14 mouse cellular contexts compared by ENCODE assay signal in genomic region chr7:68408611-68409010, GRCm38 (mm10).
DNase-seq lines count a peak whose midpoint lies in the region; ATAC-seq and TF ChIP-seq lines count a peak whose summit lies in the region.
"Had no signal": no experiment of that assay in that cellular context is flagged by ENCODE, and none has a peak within 500 bp of the region (broad histone marks: within the 10 kb centered on the region; RNA-seq: fewer than 3 reads in every experiment).

No protein-coding gene starts in this region.

- no peak overlapping the region for H3K4me2 ChIP-seq in forebrain, embryonic 14.5 days (ENCODE audit: low read length)
- H3K4me2 ChIP-seq in forebrain, postnatal 0 days (ENCODE audit: low read depth): no peak overlapping the region
- no peak overlapping the region for H3K4me2 ChIP-seq in kidney, embryonic 14.5 days (replicated peaks; ENCODE audit: low read depth, low read length)
- H3K4me2 ChIP-seq: hindbrain, embryonic 13.5 days; liver, embryonic 15.5 days; neural tube, embryonic 13.5 days had no signal

- no peaks in the 10 kb centered on the region for H3K9me3 ChIP-seq in forebrain, embryonic 14.5 days (replicated peaks; ENCODE audit: control insufficient read depth, low read length)
- no peaks in the 10 kb centered on the region for H3K9me3 ChIP-seq in forebrain, postnatal 0 days (ENCODE audit: low read length)
- no peaks in the 10 kb centered on the region for H3K9me3 ChIP-seq in kidney, embryonic 14.5 days (ENCODE audit: control insufficient read depth, low read length)
- H3K9me3 ChIP-seq: hindbrain, embryonic 13.5 days; liver, embryonic 15.5 days; neural tube, embryonic 13.5 days had no signal

- TF ChIP-seq CTCF in forebrain, postnatal 0 days (IDR thresholded peaks at IDR 0.05; ENCODE audit: low read depth): no peak
- no peak for TF ChIP-seq CTCF in lung, adult 2 months (IDR thresholded peaks at IDR 0.05; ENCODE audit: insufficient read depth, low read length)

- no peak overlapping the region for H3K4me3 ChIP-seq in forebrain, embryonic 14.5 days (ENCODE audit: low read depth, low read length)
- no peak overlapping the region for H3K4me3 ChIP-seq in forebrain, postnatal 0 days (ENCODE audit: low read depth, low read length)
- H3K4me3 ChIP-seq in lung, adult 2 months (replicated peaks; ENCODE audit: extremely low read depth, low read depth, low read length): no peak overlapping the region
- no peak overlapping the region for H3K4me3 ChIP-seq in kidney, embryonic 14.5 days (ENCODE audit: low read length)
- H3K4me3 ChIP-seq: hindbrain, embryonic 13.5 days; liver, embryonic 15.5 days; neural tube, embryonic 13.5 days had no signal

- TF ChIP-seq POLR2A in lung, adult 2 months (IDR thresholded peaks at IDR 0.05; ENCODE audit: borderline replicate concordance, extremely low read depth, low read depth, low read length): no peak

- ATAC-seq in forebrain, embryonic 14.5 days: no peak
- ATAC-seq in forebrain, postnatal 0 days: no peak
- ATAC-seq in kidney, embryonic 14.5 days (ENCODE audit: low FRiP score, low TSS enrichment): no peak

- H3K27ac ChIP-seq in forebrain, embryonic 14.5 days (ENCODE audit: low read depth, low read length): no peak overlapping the region
- no peak overlapping the region for H3K27ac ChIP-seq in forebrain, postnatal 0 days (ENCODE audit: low read depth, low read length)
- H3K27ac ChIP-seq in kidney, embryonic 14.5 days (ENCODE audit: low read depth, low read length): no peak overlapping the region
- H3K27ac ChIP-seq: hindbrain, embryonic 13.5 days; liver, embryonic 15.5 days; neural tube, embryonic 13.5 days had no signal

- no peak overlapping the region for H3K9ac ChIP-seq in forebrain, embryonic 14.5 days (ENCODE audit: low read length)
- no peak overlapping the region for H3K9ac ChIP-seq in forebrain, postnatal 0 days
- no peak overlapping the region for H3K9ac ChIP-seq in kidney, embryonic 14.5 days (ENCODE audit: low read depth, low read length)
- H3K9ac ChIP-seq: hindbrain, embryonic 13.5 days; liver, embryonic 15.5 days; neural tube, embryonic 13.5 days had no signal

- no peaks in the 10 kb centered on the region for H3K4me1 ChIP-seq in forebrain, embryonic 14.5 days (ENCODE audit: control insufficient read depth, insufficient read depth, low read length)
- no peaks in the 10 kb centered on the region for H3K4me1 ChIP-seq in forebrain, postnatal 0 days (ENCODE audit: insufficient read depth)
- H3K4me1 ChIP-seq in lung, adult 2 months (ENCODE audit: control insufficient read depth, insufficient read depth, low read length): no peaks in the 10 kb centered on the region
- H3K4me1 ChIP-seq in kidney, embryonic 14.5 days (ENCODE audit: control insufficient read depth, insufficient read depth, low read length): no peaks in the 10 kb centered on the region
- H3K4me1 ChIP-seq: liver, embryonic 15.5 days had no signal

- H3K27me3 ChIP-seq in forebrain, embryonic 14.5 days (replicated peaks; ENCODE audit: control insufficient read depth, insufficient read depth, low read length): no peaks in the 10 kb centered on the region
- H3K27me3 ChIP-seq in forebrain, postnatal 0 days (ENCODE audit: insufficient read depth, low read length): no peaks in the 10 kb centered on the region
- H3K27me3 ChIP-seq in kidney, embryonic 14.5 days (ENCODE audit: control insufficient read depth, insufficient read depth, low read length): no peaks in the 10 kb centered on the region
- H3K27me3 ChIP-seq: liver, embryonic 15.5 days had no signal

- no peaks in the 10 kb centered on the region for H3K36me3 ChIP-seq in forebrain, embryonic 14.5 days (ENCODE audit: control insufficient read depth, insufficient read depth, low read length)
- no peaks in the 10 kb centered on the region for H3K36me3 ChIP-seq in forebrain, postnatal 0 days (ENCODE audit: insufficient read depth)
- H3K36me3 ChIP-seq in kidney, embryonic 14.5 days (ENCODE audit: control insufficient read depth, insufficient read depth, low read length): no peaks in the 10 kb centered on the region
- H3K36me3 ChIP-seq: hindbrain, embryonic 13.5 days; liver, embryonic 15.5 days; neural tube, embryonic 13.5 days had no signal

- WGBS in forebrain, embryonic 14.5 days: 60% methylated on average over 5 of the region's 5 CpGs
- 41% methylated on average over 5 of the region's 5 CpGs for WGBS in forebrain, postnatal 0 days
- 37% methylated on average over 5 of the region's 5 CpGs for WGBS in lung, adult 2 months
- 56% methylated on average over 5 of the region's 5 CpGs for WGBS in kidney, embryonic 14.5 days

- DNase-seq in forebrain, embryonic 14.5 days (ENCODE audit: low spot score): peak; percentile 33
- DNase-seq in forebrain, postnatal 0 days: no peak
- DNase-seq in lung, postnatal 14 days: peak; percentile 2
- DNase-seq in lung, adult 2 months: no peak
- peak; percentile 60 to 67 for DNase-seq in cerebellum, postnatal 25 days
- no peak for DNase-seq in embryo, embryonic 9.5 days (ENCODE audit: extremely low spot score)
- no peak for DNase-seq in left cerebral cortex, adult 9 months (ENCODE audit: low spot score in 2 of 2)
- DNase-seq: adrenal gland, postnatal 14 days; kidney, adult 9 months; thymus, postnatal 36 days had no signal

Comparison
In these comparisons a context has a peak if more than half of its experiments do, and no peak if none do; other contexts are left out.
1. DNase-seq: peak in forebrain, embryonic 14.5 days (single experiment), lung, postnatal 14 days (single experiment) and cerebellum, postnatal 25 days (2 of 2); none in forebrain, postnatal 0 days (single experiment), lung, adult 2 months (single experiment), embryo, embryonic 9.5 days (single experiment) and left cerebral cortex, adult 9 months (0 of 2).